Mouse (Mus musculus) liver, postnatal 0 days (tissue): ENCODE results near the gene Prrx2.

Source experiments
- CTCF ChIP-seq: sonication (generic); IDR thresholded peaks from 2 replicates; pipeline ENCODE4 v1.5.1; 2016; ENCODE audit warnings: antibody characterized with exemption, low read depth
- EP300 ChIP-seq: IDR thresholded peaks from 2 replicates; pipeline ENCODE4 v1.6.1; 2016; ENCODE audit warnings: antibody characterized with exemption, low read depth, mild to moderate bottlenecking

DNA sequence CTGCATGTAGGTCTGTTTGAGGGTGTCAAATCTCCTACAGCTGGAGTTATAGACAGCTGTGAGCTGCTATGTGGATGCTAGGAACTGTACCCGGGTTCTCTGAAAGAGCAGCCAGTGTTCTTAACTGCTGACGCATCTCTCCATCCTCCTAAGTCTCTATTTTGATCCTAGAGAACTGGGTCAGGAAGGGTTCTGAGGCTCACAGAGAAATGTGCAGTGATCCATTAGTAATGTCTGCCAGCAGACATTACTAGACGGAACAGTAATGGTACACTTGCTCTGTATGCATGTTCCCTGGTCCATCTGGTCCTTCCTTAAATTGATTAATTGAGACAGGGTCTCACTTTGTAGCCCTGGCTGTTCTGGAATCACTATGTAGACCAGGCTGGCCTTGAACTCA is 35.3 kb upstream of the Prrx2 start:
- TF ChIP-seq EP300 (no peak), CTCF (no peak)
